17 mouse cellular contexts compared by ENCODE assay signal in the genomic region with DNA sequence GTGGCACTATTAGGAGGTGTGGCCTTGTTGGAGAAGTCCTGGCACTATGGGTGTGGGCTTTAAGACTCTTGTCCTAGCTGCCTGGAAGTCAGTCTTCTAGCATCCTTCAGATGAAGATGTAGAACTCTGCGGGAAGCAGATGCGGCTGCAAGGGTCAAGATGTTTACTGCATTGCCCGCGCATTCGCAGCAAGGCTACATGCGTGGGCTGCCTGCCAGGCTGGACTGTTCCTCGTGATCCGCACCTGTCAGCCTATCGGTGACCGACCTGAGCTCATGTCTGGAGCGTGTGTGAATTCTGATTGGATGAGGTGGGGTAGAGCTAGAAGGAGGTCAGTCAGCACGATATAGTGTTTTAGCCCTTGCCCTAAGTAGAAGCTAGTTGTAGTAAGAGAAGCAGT.
"Had no signal": no experiment of that assay in that cellular context is flagged by ENCODE, and none has a peak within 500 bp of the region (broad histone marks: within the 10 kb centered on the region; RNA-seq: fewer than 3 reads in every experiment).

No protein-coding gene starts in this region.

- H3K4me2 ChIP-seq: limb, embryonic 15.5 days; liver, embryonic 12.5 days; lung, embryonic 14.5 days; midbrain, embryonic 11.5 days; stomach, embryonic 15.5 days had no signal

- H3K9me3 ChIP-seq: limb, embryonic 15.5 days; liver, embryonic 12.5 days; stomach, embryonic 15.5 days had no signal

- H3K9ac ChIP-seq: limb, embryonic 15.5 days; liver, embryonic 12.5 days; lung, embryonic 14.5 days; stomach, embryonic 15.5 days had no signal

- DNase-seq: kidney, postnatal 36 days; layer of hippocampus, adult 9-11 months; layer of hippocampus, postnatal 36 days; lung, embryonic 14.5 days; lung, postnatal 10 days; lung, postnatal 4 days; retina, postnatal 1 day; right cerebral cortex, postnatal 4 days; spleen, adult 18-20 months; thymus, adult 2 months; thymus, postnatal 25 days had no signal

- H3K4me3 ChIP-seq: limb, embryonic 15.5 days; liver, embryonic 12.5 days; stomach, embryonic 15.5 days had no signal

- H3K27ac ChIP-seq: kidney, postnatal 0 days; limb, embryonic 15.5 days; liver, embryonic 12.5 days; stomach, embryonic 15.5 days had no signal

- H3K27me3 ChIP-seq: limb, embryonic 15.5 days; liver, embryonic 12.5 days; stomach, embryonic 15.5 days had no signal

- ATAC-seq: liver, embryonic 12.5 days; midbrain, embryonic 16.5 days had no signal
